Mouse (Mus musculus) liver, embryonic 15.5 days (tissue): ENCODE results near the gene Mfap3l. TPM values are rescaled to one million over a fixed set of nuclear protein-coding genes. Genes with fewer than 3 reads are reported as not detected.
A peak's percentile ranks its signal among the peaks of the same experiment; 100 is the strongest.

Experiments
- ATAC-seq: fragments of 200-750 bp; cut with Nextera tagmentation; 2 replicates; pipeline ENCODE4 v1.8.0; 2017; ENCODE audit warnings: moderate number of reproducible peaks, mild to moderate bottlenecking, moderate library complexity; ENCODE audit not compliant: insufficient read depth
- H3K27ac ChIP-seq: fragments of 300-500 bp; sonication (generic); replicated peaks from 2 replicates; pipeline ENCODE4 v1.5.1; 2015; ENCODE audit warnings: mild to moderate bottlenecking, inconsistent platforms
- H3K27me3 ChIP-seq: fragments of 300-500 bp; sonication (generic); 2 replicates; pipeline ENCODE4 v1.6.1; 2015; ENCODE audit warnings: mild to moderate bottlenecking, inconsistent platforms
- H3K36me3 ChIP-seq: fragments of 300-500 bp; sonication (generic); replicated peaks from 2 replicates; pipeline ENCODE4 v1.6.1; 2015; ENCODE audit warnings: moderate library complexity, mild to moderate bottlenecking, inconsistent platforms
- H3K4me1 ChIP-seq: fragments of 300-500 bp; sonication (generic); replicated peaks from 2 replicates; pipeline ENCODE4 v1.6.1; 2015; ENCODE audit warnings: inconsistent platforms
- H3K4me2 ChIP-seq: fragments of 300-500 bp; sonication (generic); 2 replicates; pipeline ENCODE4 v1.6.1; 2015; ENCODE audit warnings: moderate library complexity, mild to moderate bottlenecking, inconsistent platforms
- H3K4me3 ChIP-seq: fragments of 300-500 bp; sonication (generic); replicated peaks from 2 replicates; pipeline ENCODE4 v1.5.1; 2015; ENCODE audit warnings: mild to moderate bottlenecking, inconsistent platforms
- H3K9ac ChIP-seq: fragments of 300-500 bp; sonication (generic); 2 replicates; pipeline ENCODE4 v1.6.1; 2015; ENCODE audit warnings: moderate library complexity, mild to moderate bottlenecking, inconsistent platforms
- H3K9me3 ChIP-seq: fragments of 300-500 bp; sonication (generic); replicated peaks from 2 replicates; pipeline ENCODE4 v1.6.1; 2016; ENCODE audit warnings: inconsistent platforms
- WGBS: fragments of 180-500 bp; shearing (Covaris S2); methylation state at CpG from one replicate; pipeline ENCODE4 v1.1.7; 2015; ENCODE audit warnings: mixed read lengths; ENCODE audit not compliant: insufficient replicate concordance; 5-methylcytosine and 5-hydroxymethylcytosine counted together
- polyA plus RNA-seq: library from polyadenylated mRNA; unstranded; fragments of >200 nt; fragmentation: Nextera tagmentation; extraction: Ambion mirVana; gene quantifications from 2 replicates; pipeline ENCODE4 v1.2.1, GENCODE M21; 2015

Gene Mfap3l
- polyA plus RNA-seq, 1 experiment from 2014 or later = 0.25 TPM

GRCm38 (mm10) chr8:60629059-60629458, 3.6 kb upstream of the Mfap3l start:
- Histone ChIP-seq H3K4me1 (peaks cover 14% of the 10 kb centered on the region), H3K9ac (no peak overlapping the region), H3K4me3 (no peak overlapping the region), H3K36me3 (no peaks in the 10 kb centered on the region), H3K27me3 (peaks cover 44% of the 10 kb centered on the region), H3K9me3 (no peaks in the 10 kb centered on the region), H3K27ac (no peak overlapping the region), H3K4me2 (no peak overlapping the region)
- WGBS = 56% methylated on average over 4 of the region's 4 CpGs
- ATAC-seq = no peak

DNA sequence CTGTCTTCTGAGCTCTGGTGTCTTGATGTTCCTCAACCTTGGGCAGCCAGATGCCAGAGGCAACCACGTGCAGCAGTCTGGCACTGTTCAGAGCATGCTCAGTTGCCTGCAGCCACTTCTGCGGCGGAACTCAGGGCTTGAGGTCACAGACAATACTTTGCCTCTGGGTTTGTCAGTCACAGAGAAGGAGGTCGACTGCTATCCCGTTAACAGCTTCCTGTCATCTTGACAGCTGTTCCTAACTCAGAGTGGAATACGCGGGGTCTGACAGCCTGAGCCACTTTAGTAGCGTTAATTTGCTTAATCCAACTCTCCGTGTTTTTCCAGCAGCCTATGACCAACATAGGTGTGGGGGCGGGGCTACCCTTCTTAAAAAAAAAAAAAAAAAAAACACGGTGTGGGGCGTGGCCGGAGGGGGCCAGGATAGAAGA, 1.1 kb upstream of the Mfap3l start:
- Histone ChIP-seq H3K4me2 (peak overlapping the region; percentile 47), H3K27me3 (peaks cover 59% of the 10 kb centered on the region), H3K4me1 (peaks cover 14% of the 10 kb centered on the region), H3K9me3 (no peaks in the 10 kb centered on the region), H3K4me3 (no peak overlapping the region), H3K9ac (no peak overlapping the region), H3K36me3 (no peaks in the 10 kb centered on the region), H3K27ac (no peak overlapping the region)
- 4% methylated on average over 13 of the region's 13 CpGs for WGBS
- ATAC-seq = no peak

GRCm38 (mm10) chr8:60632933-60633655, 467 bp downstream of the Mfap3l start:
- Histone ChIP-seq H3K4me3 (peak overlapping the region; percentile 54), H3K27me3 (peaks cover 59% of the 10 kb centered on the region), H3K36me3 (no peaks in the 10 kb centered on the region), H3K27ac (no peak overlapping the region), H3K9ac (no peak overlapping the region), H3K4me2 (peak overlapping the region; percentile 82), H3K9me3 (no peaks in the 10 kb centered on the region), H3K4me1 (peaks cover 14% of the 10 kb centered on the region)
- under 1% methylated on average over 56 of the region's 56 CpGs for WGBS
- peak; percentile 38 for ATAC-seq

GRCm38 (mm10) chr8:60634921-60635320, 2.3 kb downstream of the Mfap3l start:
- no peak overlapping the region for H3K27ac ChIP-seq
- ATAC-seq = no peak

DNA sequence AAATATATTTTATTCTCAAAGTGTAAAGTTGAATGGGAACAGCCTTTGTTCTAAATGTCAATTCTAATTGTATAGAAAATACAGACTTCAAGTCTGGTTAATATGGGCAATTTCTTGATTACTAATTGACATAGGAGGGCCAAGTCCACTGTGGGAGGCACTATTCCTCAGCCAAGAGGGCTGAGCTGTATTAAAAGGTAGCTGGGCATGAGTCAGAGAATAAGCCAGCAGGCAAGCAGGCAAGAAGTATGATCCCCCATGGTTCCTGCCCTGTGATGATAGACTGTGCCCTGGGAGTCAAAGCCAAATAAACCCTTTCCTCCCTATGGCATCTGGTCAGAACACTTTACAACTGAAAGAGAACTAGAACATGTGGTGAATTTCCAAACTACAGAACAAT, 3.2 kb downstream of the Mfap3l start:
- Histone ChIP-seq H3K4me1 (peaks cover 14% of the 10 kb centered on the region), H3K4me3 (no peak overlapping the region)

More at GRCm38 (mm10) chr8:60634921-60635320, 2.3 kb downstream of the Mfap3l start:
- Histone ChIP-seq H3K36me3 (no peaks in the 10 kb centered on the region), H3K27me3 (peaks cover 54% of the 10 kb centered on the region), H3K4me3 (no peak overlapping the region), H3K4me2 (no peak overlapping the region), H3K9me3 (no peaks in the 10 kb centered on the region), H3K9ac (no peak overlapping the region), H3K4me1 (peaks cover 14% of the 10 kb centered on the region)
- WGBS = 72% methylated on average over 2 of the region's 2 CpGs

DNA sequence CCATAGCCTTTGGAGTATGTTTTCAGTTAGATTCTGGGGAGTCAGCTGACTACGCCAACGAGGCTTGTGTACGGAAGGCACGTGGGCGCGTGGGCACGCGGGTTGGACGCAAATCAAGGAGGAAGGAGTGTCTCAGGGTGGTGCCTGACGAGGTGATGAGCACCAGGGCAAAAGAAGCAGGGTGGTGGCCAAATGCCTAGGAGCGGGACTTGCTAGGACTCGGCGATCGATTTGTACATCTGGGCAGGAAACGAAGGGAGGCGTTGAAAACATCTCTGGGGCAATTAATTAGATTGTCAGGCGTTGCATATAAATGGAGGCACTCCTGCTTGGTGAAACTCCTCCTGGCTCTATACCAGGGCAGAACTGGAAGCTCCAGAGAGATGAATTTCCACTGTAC, 7.4 kb downstream of the Mfap3l start:
- H3K4me2 ChIP-seq = no peak overlapping the region
- WGBS = 77% methylated on average over 17 of the region's 17 CpGs
- H3K27me3 ChIP-seq = 0 out of 2 replicates have a peak, but pooled peaks cover 5% of the 10 kb centered on the region
- H3K27ac ChIP-seq = no peak overlapping the region
- no peak overlapping the region for H3K9ac ChIP-seq
- no peak for ATAC-seq
- no peaks in the 10 kb centered on the region for H3K4me1 ChIP-seq
- H3K4me3 ChIP-seq = no peak overlapping the region
- H3K36me3 ChIP-seq = no peaks in the 10 kb centered on the region
- H3K9me3 ChIP-seq = no peaks in the 10 kb centered on the region

More for the DNA sequence above, 3.2 kb downstream of the Mfap3l start:
- Histone ChIP-seq H3K27me3 (peaks cover 45% of the 10 kb centered on the region), H3K9ac (no peak overlapping the region), H3K36me3 (no peaks in the 10 kb centered on the region), H3K27ac (no peak overlapping the region), H3K9me3 (no peaks in the 10 kb centered on the region), H3K4me2 (no peak overlapping the region)
- no peak for ATAC-seq

DNA sequence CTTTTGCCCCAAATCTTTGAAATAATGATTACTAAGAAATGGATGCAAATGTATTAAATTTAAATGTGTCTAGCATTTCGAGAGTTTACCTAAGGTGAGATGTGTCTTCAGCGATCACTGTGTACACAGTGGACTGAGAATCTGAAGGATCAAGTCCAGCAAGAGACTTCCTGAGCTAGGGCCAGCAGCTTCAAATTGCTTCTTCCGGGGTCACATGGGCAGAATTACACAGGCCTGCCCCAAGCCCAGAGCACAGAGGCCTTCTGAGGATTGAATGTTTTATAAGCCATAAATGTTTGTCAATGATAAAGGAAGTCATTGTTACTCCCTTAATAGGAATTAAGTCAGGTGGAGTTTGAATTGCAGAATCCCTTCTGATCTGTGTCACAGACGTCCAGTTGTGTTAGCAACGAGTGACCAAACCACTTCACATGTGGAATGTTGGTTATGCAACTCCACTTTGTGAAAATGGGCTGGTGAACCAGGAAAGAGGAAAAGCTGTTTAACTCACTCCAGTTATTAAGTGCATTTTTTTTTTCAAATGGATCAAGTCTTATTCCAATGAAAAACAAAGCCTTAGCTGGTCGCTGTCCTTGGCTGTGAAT, 10.9 kb downstream of the Mfap3l start:
- ATAC-seq = no peak
- no peaks in the 10 kb centered on the region for H3K9me3 ChIP-seq

GRCm38 (mm10) chr8:60645164-60645563, 12.5 kb downstream of the Mfap3l start:
- Histone ChIP-seq H3K9me3 (no peaks in the 10 kb centered on the region), H3K27ac (no peak overlapping the region), H3K4me3 (no peak overlapping the region), H3K36me3 (no peaks in the 10 kb centered on the region), H3K4me2 (no peak overlapping the region), H3K4me1 (no peaks in the 10 kb centered on the region), H3K27me3 (no peaks in the 10 kb centered on the region), H3K9ac (no peak overlapping the region)
- no peak for ATAC-seq
- 58% methylated on average over 4 of the region's 4 CpGs for WGBS

More for the DNA sequence above, 10.9 kb downstream of the Mfap3l start:
- Histone ChIP-seq H3K27me3 (no peaks in the 10 kb centered on the region), H3K4me1 (no peaks in the 10 kb centered on the region), H3K36me3 (no peaks in the 10 kb centered on the region), H3K4me2 (no peak overlapping the region), H3K27ac (no peak overlapping the region), H3K4me3 (no peak overlapping the region), H3K9ac (no peak overlapping the region)
- WGBS = 55% methylated on average over 6 of the region's 6 CpGs

- Histone ChIP-seq H3K9me3 (no peaks in the 10 kb centered on the region), H3K9ac (no peak overlapping the region), H3K4me2 (no peak overlapping the region), H3K27me3 (no peaks in the 10 kb centered on the region), H3K36me3 (no peaks in the 10 kb centered on the region), H3K27ac (no peak overlapping the region), H3K4me1 (no peaks in the 10 kb centered on the region), H3K4me3 (no peak overlapping the region)
- ATAC-seq = no peak
- 59% methylated on average over 3 of the region's 3 CpGs for WGBS
Observed at GRCm38 (mm10) chr8:60645911-60646310, 13.3 kb downstream of the Mfap3l start.

DNA sequence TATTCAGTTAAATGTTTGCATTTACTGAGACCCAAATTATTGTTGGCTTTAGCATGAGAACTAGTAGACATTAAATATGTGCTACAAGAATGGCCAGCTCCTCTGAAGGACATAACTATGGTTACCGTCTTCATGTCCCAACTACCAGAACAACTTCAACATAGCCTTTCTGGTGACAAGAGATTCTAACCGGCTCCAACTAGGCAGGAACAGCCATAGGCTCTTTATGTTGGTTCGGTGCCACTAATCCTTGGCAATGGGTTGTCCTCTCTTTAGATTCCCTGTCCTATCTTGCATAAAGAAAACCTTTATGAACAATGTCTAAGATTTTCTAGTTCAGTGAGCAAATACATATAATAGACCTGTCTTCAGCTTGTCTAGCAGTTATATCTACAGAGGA, 14.7 kb downstream of the Mfap3l start:
- no peaks in the 10 kb centered on the region for H3K27me3 ChIP-seq
- H3K27ac ChIP-seq = no peak overlapping the region
- no peaks in the 10 kb centered on the region for H3K9me3 ChIP-seq
- no peaks in the 10 kb centered on the region for H3K36me3 ChIP-seq
- no peak overlapping the region for H3K4me3 ChIP-seq
- ATAC-seq = no peak
- H3K4me2 ChIP-seq = no peak overlapping the region
- H3K4me1 ChIP-seq = no peaks in the 10 kb centered on the region
- 72% methylated on average over 3 of the region's 3 CpGs for WGBS
- H3K9ac ChIP-seq = no peak overlapping the region

DNA sequence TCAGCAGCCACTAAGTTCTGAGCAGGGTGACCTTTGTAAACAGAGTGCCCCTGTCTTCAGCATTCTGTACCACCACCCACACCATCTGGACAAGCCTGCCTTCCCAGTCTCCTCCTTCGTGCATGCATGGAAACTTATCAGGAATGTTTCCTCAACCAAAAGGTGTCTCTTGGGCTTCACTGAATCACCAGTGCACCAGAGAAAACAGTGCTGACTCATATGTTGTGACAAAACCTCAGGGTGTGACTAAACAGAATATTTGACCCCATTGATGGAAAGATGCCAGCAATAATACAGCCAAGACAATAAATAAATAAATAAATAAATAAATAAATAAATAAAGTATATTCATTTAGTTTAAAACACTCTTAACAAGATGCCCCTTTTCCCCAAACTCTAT, 16.5 kb downstream of the Mfap3l start:
- Histone ChIP-seq H3K27me3 (no peaks in the 10 kb centered on the region), H3K36me3 (no peaks in the 10 kb centered on the region), H3K4me1 (no peaks in the 10 kb centered on the region), H3K9me3 (no peaks in the 10 kb centered on the region), H3K4me3 (no peak overlapping the region), H3K9ac (no peak overlapping the region), H3K4me2 (no peak overlapping the region), H3K27ac (no peak overlapping the region)
- ATAC-seq = no peak
- 32% methylated on average over 1 of the region's 1 CpGs for WGBS
